Mouse (Mus musculus): ENCODE data around the gene Mob3a. TPM values are rescaled to one million over a fixed set of nuclear protein-coding genes. Genes with fewer than 3 reads are reported as not detected.

The Mob3a gene
- polyA plus RNA-seq, 1 experiment from 2014 or later: 31.6 TPM

- no peak for DNase-seq
- H3K4me1 ChIP-seq (replicated peaks): peaks cover 91% of the 10 kb centered on the region
- ATAC-seq (ENCODE audit: low read depth): no peak
- peak overlapping the region; percentile 37 for H3K4me3 ChIP-seq (replicated peaks)
- peak overlapping the region; percentile 69 for H3K4me2 ChIP-seq
- H3K9me3 ChIP-seq (replicated peaks): no peaks in the 10 kb centered on the region
- H3K36me3 ChIP-seq: peaks cover 24% of the 10 kb centered on the region
- H3K27me3 ChIP-seq: no peaks in the 10 kb centered on the region
- WGBS (ENCODE audit: insufficient replicate concordance): 70% methylated on average over 9 of the region's 9 CpGs
- H3K27ac ChIP-seq: peak overlapping the region; percentile 93
- H3K9ac ChIP-seq: peak overlapping the region; percentile 76
These were observed 3.2 kb downstream of the Mob3a start for GRCm38 (mm10) chr10:80698605-80699004.

GRCm38 (mm10) chr10:80697812-80698211, 4.0 kb downstream of the Mob3a start:
- DNase-seq (peak; percentile 92), ATAC-seq (ENCODE audit: low read depth) (peak; percentile 71)
- Histone ChIP-seq H3K4me2 (peak overlapping the region; percentile 69), H3K36me3 (peaks cover 27% of the 10 kb centered on the region), H3K27ac (peak overlapping the region; percentile 93), H3K27me3 (no peaks in the 10 kb centered on the region), H3K4me3 (replicated peaks) (peak overlapping the region; percentile 37), H3K9ac (peak overlapping the region; percentile 76), H3K9me3 (replicated peaks) (no peaks in the 10 kb centered on the region), H3K4me1 (replicated peaks) (peaks cover 91% of the 10 kb centered on the region)
- WGBS (ENCODE audit: insufficient replicate concordance): 15% methylated on average over 9 of the region's 9 CpGs

DNA sequence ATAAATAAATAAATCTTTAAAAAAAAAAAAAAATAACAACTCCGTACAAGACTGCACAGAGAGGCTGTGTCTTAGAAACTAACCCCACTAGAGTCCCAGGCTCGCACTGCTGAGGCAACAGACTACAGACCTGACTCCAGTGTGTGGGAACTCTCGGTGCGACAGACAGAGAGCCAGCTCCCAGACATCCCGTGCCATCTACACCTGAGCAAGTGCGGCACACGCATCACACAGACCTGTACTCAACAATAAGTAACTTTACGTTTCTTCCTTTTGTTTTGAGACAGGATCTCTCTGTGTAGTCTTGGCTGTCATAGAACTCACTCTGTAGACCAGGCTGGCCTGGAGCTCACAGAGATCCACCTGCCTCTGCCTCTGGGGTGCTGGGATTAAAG, 4.4 kb downstream of the Mob3a start:
- no peak for DNase-seq
- H3K36me3 ChIP-seq: peaks cover 27% of the 10 kb centered on the region
- no peak for ATAC-seq (ENCODE audit: low read depth)
- peaks cover 92% of the 10 kb centered on the region for H3K4me1 ChIP-seq (replicated peaks)
- no peaks in the 10 kb centered on the region for H3K9me3 ChIP-seq (replicated peaks)
- H3K27ac ChIP-seq: peak overlapping the region; percentile 93
- WGBS (ENCODE audit: insufficient replicate concordance): 61% methylated on average over 8 of the region's 8 CpGs
- H3K4me3 ChIP-seq (replicated peaks): peak overlapping the region; percentile 37
- H3K9ac ChIP-seq: peak overlapping the region; percentile 76
- no peaks in the 10 kb centered on the region for H3K27me3 ChIP-seq
- peak overlapping the region; percentile 69 for H3K4me2 ChIP-seq

GRCm38 (mm10) chr10:80696502-80697392, 5.0 kb downstream of the Mob3a start:
- DNase-seq (no peak), ATAC-seq (ENCODE audit: low read depth) (no peak)
- Histone ChIP-seq H3K36me3 (peaks cover 28% of the 10 kb centered on the region), H3K4me2 (peak overlapping the region; percentile 69), H3K9me3 (replicated peaks) (no peaks in the 10 kb centered on the region), H3K4me3 (replicated peaks) (no peak overlapping the region), H3K9ac (peak overlapping the region; percentile 48), H3K4me1 (replicated peaks) (peaks cover 99% of the 10 kb centered on the region), H3K27me3 (no peaks in the 10 kb centered on the region), H3K27ac (peak overlapping the region; percentile 83)
- 32% methylated on average over 12 of the region's 12 CpGs for WGBS (ENCODE audit: insufficient replicate concordance)

- Histone ChIP-seq H3K4me3 (replicated peaks) (no peak overlapping the region), H3K27me3 (no peaks in the 10 kb centered on the region), H3K4me1 (replicated peaks) (peaks cover 96% of the 10 kb centered on the region), H3K9ac (peak overlapping the region; percentile 48), H3K36me3 (peaks cover 36% of the 10 kb centered on the region), H3K4me2 (peak overlapping the region; percentile 69), H3K9me3 (replicated peaks) (no peaks in the 10 kb centered on the region), H3K27ac (peak overlapping the region; percentile 83)
- DNase-seq (no peak), ATAC-seq (ENCODE audit: low read depth) (no peak)
- 41% methylated on average over 10 of the region's 10 CpGs for WGBS (ENCODE audit: insufficient replicate concordance)
These were observed 5.8 kb downstream of the Mob3a start for GRCm38 (mm10) chr10:80695801-80696501.

- H3K27ac ChIP-seq: peak overlapping the region; percentile 83
- ATAC-seq (ENCODE audit: low read depth): peak; percentile 17
- no peaks in the 10 kb centered on the region for H3K27me3 ChIP-seq
- peak; percentile 56 for DNase-seq
- H3K9me3 ChIP-seq (replicated peaks): no peaks in the 10 kb centered on the region
- no peak overlapping the region for H3K4me3 ChIP-seq (replicated peaks)
- peaks cover 44% of the 10 kb centered on the region for H3K36me3 ChIP-seq
- H3K4me2 ChIP-seq: peak overlapping the region; percentile 25
- WGBS (ENCODE audit: insufficient replicate concordance): 10% methylated on average over 2 of the region's 2 CpGs
- peaks cover 88% of the 10 kb centered on the region for H3K4me1 ChIP-seq (replicated peaks)
- H3K9ac ChIP-seq: peak overlapping the region; percentile 48
These were observed 6.6 kb downstream of the Mob3a start for GRCm38 (mm10) chr10:80695186-80695585.

- ATAC-seq (ENCODE audit: low read depth) (no peak), DNase-seq (no peak)
- Histone ChIP-seq H3K36me3 (peaks cover 52% of the 10 kb centered on the region), H3K27me3 (no peaks in the 10 kb centered on the region), H3K9ac (peak overlapping the region; percentile 48), H3K27ac (peak overlapping the region; percentile 83), H3K9me3 (replicated peaks) (no peaks in the 10 kb centered on the region), H3K4me1 (replicated peaks) (peaks cover 80% of the 10 kb centered on the region), H3K4me3 (replicated peaks) (no peak overlapping the region), H3K4me2 (peak overlapping the region; percentile 25; the same call in 1 of the 2 replicates)
- 86% methylated on average over 13 of the region's 13 CpGs for WGBS (ENCODE audit: insufficient replicate concordance)
These were observed 7.4 kb downstream of the Mob3a start for GRCm38 (mm10) chr10:80694159-80694938.

- peak overlapping the region; percentile 18; the same call in 1 of the 2 replicates for H3K9ac ChIP-seq
- no peak for ATAC-seq (ENCODE audit: low read depth)
- H3K27ac ChIP-seq: peak overlapping the region; percentile 83
- DNase-seq: no peak
- no peak overlapping the region for H3K4me3 ChIP-seq (replicated peaks)
- WGBS (ENCODE audit: insufficient replicate concordance): 75% methylated on average over 12 of the region's 12 CpGs
- no peaks in the 10 kb centered on the region for H3K27me3 ChIP-seq
- no peaks in the 10 kb centered on the region for H3K9me3 ChIP-seq (replicated peaks)
- peaks cover 72% of the 10 kb centered on the region for H3K4me1 ChIP-seq (replicated peaks)
- H3K4me2 ChIP-seq: no peak overlapping the region
- peaks cover 53% of the 10 kb centered on the region for H3K36me3 ChIP-seq
These were observed 8.3 kb downstream of the Mob3a start for GRCm38 (mm10) chr10:80693401-80694045.

DNA sequence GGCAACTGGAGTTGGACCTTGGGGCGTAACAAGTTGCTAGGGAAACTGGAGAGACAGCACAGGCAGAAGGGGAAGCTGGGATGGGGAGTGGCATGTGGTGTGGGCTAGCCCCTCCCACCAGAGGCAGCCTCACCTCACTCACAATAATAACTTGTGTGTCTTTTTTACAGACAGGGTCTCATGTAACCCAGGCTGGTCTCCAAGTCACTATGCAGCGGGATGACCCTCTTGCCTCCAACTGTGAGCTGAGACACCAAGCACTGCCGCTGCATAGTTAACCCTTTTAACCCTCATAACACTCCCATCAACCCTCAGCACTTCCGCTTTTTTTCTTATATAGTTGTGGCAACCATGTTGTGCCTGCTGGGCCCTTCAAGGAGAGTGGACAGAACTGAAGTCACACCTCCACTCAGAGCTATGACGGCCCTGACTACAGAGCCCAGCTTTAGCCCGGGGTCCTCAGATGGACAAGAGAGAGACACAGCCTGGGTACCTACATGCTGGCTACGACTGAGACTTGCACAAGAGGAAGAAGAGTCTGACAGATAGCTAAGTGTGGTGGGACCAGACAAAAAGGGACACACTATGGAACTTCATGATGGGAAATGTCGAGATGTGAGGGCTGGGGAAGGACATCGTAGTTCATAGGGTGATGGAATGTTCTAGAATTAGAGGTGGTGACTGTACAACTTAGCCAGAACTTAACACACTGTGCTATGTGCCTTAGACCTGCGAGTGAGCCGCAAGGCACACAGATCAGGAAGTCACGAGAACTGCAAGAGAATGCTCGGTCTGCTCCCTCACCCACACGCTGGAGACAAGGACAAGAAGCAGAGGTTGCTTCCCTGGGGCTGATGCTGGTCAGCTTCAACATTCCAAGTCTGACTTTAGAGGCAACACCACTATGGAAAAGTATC, 9.3 kb downstream of the Mob3a start:
- DNase-seq (no peak), ATAC-seq (ENCODE audit: low read depth) (no peak)
- peaks cover 54% of the 10 kb centered on the region for H3K36me3 ChIP-seq

GRCm38 (mm10) chr10:80687850-80688249, 13.9 kb downstream of the Mob3a start:
- Histone ChIP-seq H3K9me3 (replicated peaks) (no peaks in the 10 kb centered on the region), H3K4me2 (no peak overlapping the region), H3K4me1 (replicated peaks) (peaks cover 59% of the 10 kb centered on the region), H3K27me3 (no peaks in the 10 kb centered on the region), H3K27ac (no peak overlapping the region), H3K4me3 (replicated peaks) (no peak overlapping the region), H3K9ac (no peak overlapping the region), H3K36me3 (peaks cover 76% of the 10 kb centered on the region)
- WGBS (ENCODE audit: insufficient replicate concordance): 42% methylated on average over 5 of the region's 5 CpGs
- DNase-seq (peak; percentile 64), ATAC-seq (ENCODE audit: low read depth) (peak; percentile 49; the same call in 1 of the 2 replicates)

More for the DNA sequence above, 9.3 kb downstream of the Mob3a start:
- H3K27ac ChIP-seq: peak overlapping the region; percentile 65
- 50% methylated on average over 14 of the region's 14 CpGs for WGBS (ENCODE audit: insufficient replicate concordance)
- H3K4me3 ChIP-seq (replicated peaks): no peak overlapping the region
- peak overlapping the region; percentile 20; the same call in 1 of the 2 replicates for H3K9ac ChIP-seq
- H3K4me2 ChIP-seq: 0 out of 2 replicates have a peak overlapping the region, but pooled peaks have one; percentile 2
- no peaks in the 10 kb centered on the region for H3K9me3 ChIP-seq (replicated peaks)
- H3K27me3 ChIP-seq: no peaks in the 10 kb centered on the region
- H3K4me1 ChIP-seq (replicated peaks): peaks cover 62% of the 10 kb centered on the region
